Mouse (Mus musculus) thymus, postnatal 10 days (tissue): ENCODE results near the gene Enoph1.
A peak's percentile ranks its signal among the peaks of the same experiment; 100 is the strongest.

ENCODE experiments used
- DNase-seq, 2 experiments: peaks; one replicate each; pipeline ENCODE4 v3.0.0; 2021; ENCODE audit warnings: low spot score in 2 of 2

Enoph1 gene

GRCm38 (mm10) chr5:100039602-100040142 is at the start of gene Enoph1, which contains the start of gene Hnrnpdl:
Gene Enoph1 (plus strand): TSS chr5:100039985.
Gene Hnrnpdl (minus strand): TSS chr5:100039664.
- DNase-seq: peak; percentile 91 to 93

DNA sequence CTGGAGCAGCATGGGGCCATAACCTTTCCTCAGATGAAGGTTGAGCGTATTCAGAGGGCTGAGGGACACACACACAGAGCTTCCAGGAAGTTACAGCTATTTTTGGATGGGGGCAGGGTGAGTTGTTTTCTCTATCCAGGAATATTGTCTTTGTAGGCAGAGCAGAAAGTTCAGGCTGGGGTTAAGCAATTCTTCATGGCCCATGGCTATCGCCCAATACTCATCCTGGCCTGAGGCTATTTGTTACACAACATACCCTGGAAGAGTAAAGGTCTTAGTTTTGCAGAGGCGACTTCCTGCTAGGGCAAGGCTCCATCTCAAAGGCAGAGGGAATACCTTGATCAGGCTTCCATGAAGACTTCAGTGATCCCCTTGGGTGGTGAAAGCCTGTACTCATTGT is 45.6 kb upstream of the Enoph1 start:
- no peak for DNase-seq

- DNase-seq: no peak
Observed at GRCm38 (mm10) chr5:99994680-99995079, 45.1 kb upstream of the Enoph1 start.

GRCm38 (mm10) chr5:100000048-100000447 is 39.7 kb upstream of the Enoph1 start:
- DNase-seq: no peak

GRCm38 (mm10) chr5:100000500-100000899 is 39.3 kb upstream of the Enoph1 start:
- no peak for DNase-seq

- no peak for DNase-seq
Observed at GRCm38 (mm10) chr5:100003895-100004294, 35.9 kb upstream of the Enoph1 start.

DNA sequence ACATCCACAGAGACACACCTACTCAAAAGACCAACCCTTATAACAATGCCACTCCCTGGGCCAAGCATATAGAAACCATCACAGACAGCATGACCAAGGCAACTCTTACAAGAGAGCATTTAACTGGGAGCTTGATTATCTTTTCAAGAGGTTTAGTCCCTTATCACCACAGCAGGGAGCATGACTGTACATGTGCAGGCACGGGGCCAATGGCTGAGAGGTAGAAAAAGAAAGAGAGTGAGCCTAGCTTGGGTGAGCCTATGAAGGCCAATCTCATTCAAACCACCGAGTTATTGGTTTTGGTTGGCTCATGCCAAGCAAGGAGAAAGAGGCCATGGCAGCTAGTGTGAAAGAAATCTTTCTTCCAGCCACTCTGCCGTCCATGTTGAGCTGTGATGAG is 34.4 kb upstream of the Enoph1 start:
- no peak for DNase-seq

DNA sequence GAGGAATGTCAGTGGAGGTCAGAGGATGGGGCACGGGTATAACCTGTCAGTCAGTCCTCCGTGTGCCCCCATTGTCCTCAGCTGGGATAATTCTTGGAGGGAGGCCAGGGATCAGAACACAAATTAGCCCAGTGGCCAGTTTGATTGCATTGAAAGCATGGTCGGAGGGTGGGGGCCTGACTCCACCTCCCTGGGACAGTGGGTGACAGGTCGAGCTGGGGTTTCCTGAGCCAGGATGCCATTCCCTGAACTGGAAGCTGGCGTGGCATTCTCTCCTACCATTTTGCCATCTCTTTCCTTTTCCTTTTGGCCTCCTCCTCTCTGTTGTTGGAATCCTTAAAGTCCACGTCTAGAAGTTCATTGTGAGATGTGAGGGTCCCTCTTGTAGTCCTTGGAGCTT is 33.9 kb upstream of the Enoph1 start:
- no peak for DNase-seq

DNA sequence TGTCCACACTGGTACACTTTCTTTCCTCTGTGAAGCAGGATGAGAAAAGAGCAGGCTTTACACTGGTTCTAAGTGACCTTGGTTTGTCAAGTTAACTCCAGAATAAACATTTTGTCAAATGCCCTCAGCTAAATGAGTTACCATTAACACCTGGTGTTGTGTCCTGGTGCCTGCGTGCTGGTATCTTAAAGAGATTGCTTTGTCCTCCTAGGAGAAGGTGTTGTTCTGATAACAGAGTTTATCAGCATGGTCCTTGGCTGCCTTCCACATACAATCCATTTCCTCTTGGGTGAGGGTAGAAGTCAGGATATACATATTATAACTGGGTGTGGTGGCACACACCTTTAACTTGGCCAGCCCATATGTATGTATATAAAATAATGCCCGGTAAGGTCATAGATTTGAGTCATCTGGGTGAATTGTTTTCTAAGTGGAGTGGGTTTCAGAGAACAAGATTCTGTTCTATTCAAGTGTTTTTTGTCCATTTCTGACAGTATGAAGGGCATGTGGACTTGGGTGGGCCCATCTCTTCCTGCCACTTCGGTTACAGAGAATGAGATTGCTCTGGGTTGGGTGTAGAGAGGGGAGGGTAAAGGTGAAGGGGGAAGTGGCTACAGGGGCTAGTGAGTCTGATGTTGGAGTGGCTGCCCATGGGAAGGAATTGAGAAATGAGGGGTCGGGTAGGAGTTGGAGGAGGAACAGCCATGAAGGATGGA is 33.3 kb upstream of the Enoph1 start:
- DNase-seq: no peak

GRCm38 (mm10) chr5:100007040-100007375 is 32.8 kb upstream of the Enoph1 start:
- peak in 1 of 2 experiments; percentile 18 for DNase-seq

- no peak for DNase-seq
Observed at GRCm38 (mm10) chr5:100008485-100008884, 31.3 kb upstream of the Enoph1 start.

DNA sequence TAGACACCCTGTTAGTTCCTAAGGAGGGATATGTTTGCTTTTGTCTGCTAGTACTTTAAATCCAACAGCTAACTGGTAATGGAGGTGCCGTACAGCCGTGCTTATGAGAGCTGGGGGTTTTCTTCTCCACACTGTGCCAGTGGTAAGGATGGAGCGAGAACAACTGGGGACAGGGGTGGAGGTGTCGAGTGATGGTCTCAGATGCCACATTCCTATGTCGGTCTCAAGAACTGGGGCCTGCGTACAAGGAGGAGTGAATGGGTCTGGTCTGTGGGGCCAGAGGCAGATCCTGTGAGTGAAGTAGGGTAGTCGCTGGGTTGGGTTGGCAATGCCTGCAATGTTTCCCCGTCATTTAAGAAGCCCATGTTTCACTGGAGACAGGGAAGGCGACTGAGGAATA is 27.2 kb upstream of the Enoph1 start:
- DNase-seq: no peak

- DNase-seq: no peak
Observed at GRCm38 (mm10) chr5:100020089-100020488, 19.7 kb upstream of the Enoph1 start.

- DNase-seq: no peak
Observed at GRCm38 (mm10) chr5:100024403-100024802, 15.4 kb upstream of the Enoph1 start.

- DNase-seq: no peak
Observed at GRCm38 (mm10) chr5:100024868-100025267, 14.9 kb upstream of the Enoph1 start.

GRCm38 (mm10) chr5:100030069-100030468 is 9.7 kb upstream of the Enoph1 start:
- no peak for DNase-seq

DNA sequence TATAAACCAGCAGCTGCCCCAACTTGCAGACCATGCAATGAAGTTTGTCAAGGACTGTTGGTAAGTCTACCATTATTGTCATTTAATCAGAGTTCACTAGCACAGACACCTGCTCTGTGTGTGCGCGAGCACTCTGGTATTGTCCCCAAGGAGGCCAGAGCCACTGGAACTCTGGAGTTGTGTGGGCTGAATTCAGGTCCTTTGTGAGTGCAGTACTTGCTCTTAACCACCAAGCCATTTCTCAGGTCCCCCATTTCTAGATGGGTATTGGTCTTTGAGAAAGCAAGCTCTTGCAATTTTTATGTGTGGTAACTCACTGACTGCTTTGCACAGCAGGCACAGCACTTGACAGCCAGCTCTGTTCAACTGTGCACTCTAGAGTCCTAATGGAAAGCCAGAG is 7.7 kb upstream of the Enoph1 start:
- DNase-seq: no peak

DNA sequence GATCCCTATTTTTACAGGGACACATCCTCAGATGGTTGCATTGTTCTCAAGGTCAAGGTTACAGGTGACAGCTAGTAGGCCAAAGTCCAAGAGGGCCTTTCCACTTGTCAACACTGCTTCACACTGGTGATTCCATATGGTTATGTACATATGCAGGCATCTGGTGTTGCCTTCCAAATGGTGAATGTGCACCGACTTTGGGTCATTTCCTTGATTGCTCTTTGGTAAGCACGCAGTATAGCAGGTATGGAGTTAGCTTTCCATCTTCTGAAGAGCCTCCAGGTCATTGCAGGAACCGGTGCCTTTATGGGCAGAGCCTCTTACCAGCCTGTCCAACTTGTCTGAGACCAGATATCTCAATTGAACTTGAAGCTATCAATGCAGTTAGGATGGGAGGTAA is 7.1 kb upstream of the Enoph1 start:
- no peak for DNase-seq

DNA sequence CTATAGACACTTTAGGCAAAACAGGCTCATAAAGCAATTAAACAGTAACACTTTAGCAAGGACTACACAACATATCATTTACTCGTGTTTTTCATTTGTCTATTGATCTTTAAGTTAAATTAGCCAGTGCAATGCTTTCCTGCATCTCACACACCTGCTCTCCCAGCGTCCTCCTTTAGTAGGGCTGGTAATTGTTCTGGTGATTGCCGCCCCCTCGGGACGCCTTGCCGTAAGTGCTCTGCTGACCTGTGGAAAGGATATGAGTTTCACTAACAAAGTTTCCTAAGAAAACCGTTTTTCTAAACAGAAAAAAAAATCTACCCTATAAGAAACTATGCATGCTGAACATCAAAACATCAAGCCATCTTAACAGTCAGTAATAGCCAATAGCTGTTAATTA is 3.8 kb upstream of the Enoph1 start:
- DNase-seq: no peak

GRCm38 (mm10) chr5:100036681-100037080 is 3.1 kb upstream of the Enoph1 start:
- DNase-seq: peak; percentile 29 to 32

- peak; percentile 91 to 95 for DNase-seq
Observed at GRCm38 (mm10) chr5:100037965-100038713, 1.6 kb upstream of the Enoph1 start.

- DNase-seq: peak; percentile 93 to 99
Observed at GRCm38 (mm10) chr5:100038714-100039601, 827 bp upstream of the Enoph1 start.
